Mouse (Mus musculus): ENCODE data around the gene Prlhr.

The Prlhr gene

GRCm38 (mm10) chr19:60432347-60433129, 35.6 kb downstream of the Prlhr start:
- DNase-seq (ENCODE audit: low spot score) = no peak

- peak; percentile 36 for DNase-seq (ENCODE audit: low spot score)
Measured at GRCm38 (mm10) chr19:60417611-60418010, 50.5 kb downstream of the Prlhr start.
